Mouse (Mus musculus) MEL (cell line): ENCODE measurements around the gene Psme3. TPM values are rescaled to one million over a fixed set of nuclear protein-coding genes. Genes with fewer than 3 reads are reported as not detected.
A peak's percentile ranks its signal among the peaks of the same experiment; 100 is the strongest.

Experiments used
- DNase-seq: peaks from one replicate; pipeline ENCODE4 v3.0.0; 2011; ENCODE audit warnings: low read depth, low spot score
- H3K27ac ChIP-seq: 2 replicates; pipeline ENCODE4 v1.5.1; 2012; ENCODE audit warnings: low read depth, mild to moderate bottlenecking, control low read depth, low read length, moderate library complexity; ENCODE audit not compliant: control insufficient read depth
- H3K27me3 ChIP-seq, 2 experiments: fragments of 150-350 bp in 1 of 2; sonication (generic) in 1 of 2; 2 replicates each; pipeline ENCODE4 v1.6.1; 2012; ENCODE audit warnings: low read length in 2 of 2, mild to moderate bottlenecking in 2 of 2, improper control_type of control experiment in 1 of 2, moderate library complexity in 1 of 2; ENCODE audit not compliant: insufficient read depth in 2 of 2, control insufficient read depth in 1 of 2
- H3K36me3 ChIP-seq, 2 experiments: 2 replicates each; pipeline ENCODE4 v1.6.1; 2012 to 2014; ENCODE audit warnings: low read length in 2 of 2, improper control_type of control experiment in 1 of 2, inconsistent platforms in 1 of 2, mild to moderate bottlenecking in 1 of 2; ENCODE audit not compliant: insufficient read depth in 2 of 2, control insufficient read depth in 1 of 2
- H3K4me1 ChIP-seq, 2 experiments: fragments of 150-350 bp in 1 of 2; sonication (generic) in 1 of 2; 2 replicates each; pipeline ENCODE4 v1.6.1; 2012; ENCODE audit warnings: low read length in 2 of 2, improper control_type of control experiment in 1 of 2, mild to moderate bottlenecking in 1 of 2; ENCODE audit not compliant: insufficient read depth in 2 of 2, control insufficient read depth in 1 of 2
- H3K4me3 ChIP-seq, 2 experiments: fragments of 150-350 bp in 1 of 2; sonication (generic) in 1 of 2; 2 replicates each; pipeline ENCODE4 v1.5.1; 2012; ENCODE audit warnings: low read depth in 2 of 2, low read length in 2 of 2, mild to moderate bottlenecking in 2 of 2, moderate library complexity in 2 of 2, control low read depth in 1 of 2, improper control_type of control experiment in 1 of 2; ENCODE audit not compliant: control insufficient read depth in 1 of 2, insufficient read depth in 1 of 2
- H3K79me2 ChIP-seq: 2 replicates; pipeline ENCODE4 v1.6.1; 2012; ENCODE audit warnings: mild to moderate bottlenecking, low read length, moderate library complexity; ENCODE audit not compliant: control insufficient read depth, poor library complexity, insufficient read depth
- H3K9ac ChIP-seq: 2 replicates; pipeline ENCODE4 v1.6.1; 2012; ENCODE audit warnings: low read depth, mild to moderate bottlenecking, control low read depth, low read length, moderate library complexity; ENCODE audit not compliant: control insufficient read depth, poor library complexity, severe bottlenecking
- H3K9me3 ChIP-seq: fragments of 150-350 bp; sonication (generic); replicated peaks from 2 replicates; pipeline ENCODE4 v1.6.1; 2012; ENCODE audit warnings: mild to moderate bottlenecking, low read length, improper control_type of control experiment, moderate library complexity; ENCODE audit not compliant: insufficient read depth
- BHLHE40 ChIP-seq: IDR thresholded peaks from 2 replicates; pipeline ENCODE4 v1.6.1; 2012; ENCODE audit warnings: low read depth, mild to moderate bottlenecking, inconsistent platforms, low read length, improper control_type of control experiment, borderline replicate concordance
- CHD2 ChIP-seq: IDR thresholded peaks from 2 replicates; pipeline ENCODE4 v1.6.1; 2011; ENCODE audit warnings: low read length, improper control_type of control experiment
- EP300 ChIP-seq, 2 experiments: IDR thresholded peaks; 2 replicates each; pipeline ENCODE4 v1.6.1; 2011; ENCODE audit warnings: improper control_type of control experiment in 2 of 2, low read length in 2 of 2, low read depth in 1 of 2, mild to moderate bottlenecking in 1 of 2
- ETS1 ChIP-seq: IDR thresholded peaks from 2 replicates; pipeline ENCODE4 v1.6.1; 2012; ENCODE audit warnings: low read depth, mild to moderate bottlenecking, inconsistent platforms, low read length, improper control_type of control experiment, moderate library complexity
- GABPA ChIP-seq: IDR thresholded peaks from 2 replicates; pipeline ENCODE4 v1.6.1; 2012; ENCODE audit warnings: low read depth, mild to moderate bottlenecking, inconsistent platforms, low read length, improper control_type of control experiment, moderate library complexity
- GATA1 ChIP-seq: IDR thresholded peaks from 2 replicates; pipeline ENCODE4 v1.6.1; 2011; ENCODE audit warnings: low read depth, low read length, improper control_type of control experiment
- JUND ChIP-seq: IDR thresholded peaks from 2 replicates; pipeline ENCODE4 v1.6.1; 2011; ENCODE audit warnings: low read depth, mild to moderate bottlenecking, improper control_type of control experiment, low read length
- MAFK ChIP-seq: IDR thresholded peaks from 2 replicates; pipeline ENCODE4 v1.6.1; 2011; ENCODE audit warnings: low read depth, mild to moderate bottlenecking, low read length, improper control_type of control experiment, borderline replicate concordance
- MAX ChIP-seq: IDR thresholded peaks from 2 replicates; pipeline ENCODE4 v1.6.1; 2011; ENCODE audit warnings: low read length, improper control_type of control experiment
- MAZ ChIP-seq: IDR thresholded peaks from 2 replicates; pipeline ENCODE4 v1.6.1; 2012; ENCODE audit warnings: low read depth, mild to moderate bottlenecking, inconsistent platforms, low read length, improper control_type of control experiment
- MEF2A ChIP-seq: IDR thresholded peaks from 2 replicates; pipeline ENCODE4 v1.6.1; 2014; ENCODE audit warnings: low read depth, mild to moderate bottlenecking, inconsistent platforms, low read length, improper control_type of control experiment; ENCODE audit not compliant: poor library complexity, insufficient replicate concordance, severe bottlenecking; ENCODE audit errors: extremely low read depth
- MXI1 ChIP-seq: IDR thresholded peaks from 2 replicates; pipeline ENCODE4 v1.6.1; 2011; ENCODE audit warnings: mild to moderate bottlenecking, low read depth, low read length, improper control_type of control experiment
- MYB ChIP-seq: IDR thresholded peaks from 2 replicates; pipeline ENCODE4 v1.6.1; 2011; ENCODE audit warnings: mild to moderate bottlenecking, low read depth, low read length, improper control_type of control experiment
- MYC ChIP-seq: IDR thresholded peaks from 2 replicates; pipeline ENCODE4 v1.6.1; 2011; ENCODE audit warnings: low read depth, mild to moderate bottlenecking, low read length, improper control_type of control experiment, moderate library complexity
- NELFE ChIP-seq: IDR thresholded peaks from 2 replicates; pipeline ENCODE4 v1.6.1; 2011; ENCODE audit warnings: low read depth, low read length, improper control_type of control experiment
- NRF1 ChIP-seq: IDR thresholded peaks from 2 replicates; pipeline ENCODE4 v1.6.1; 2014; ENCODE audit warnings: low read depth, mild to moderate bottlenecking, inconsistent platforms, low read length, improper control_type of control experiment, moderate library complexity; ENCODE audit not compliant: poor library complexity, insufficient read depth, severe bottlenecking
- POLR2A ChIP-seq, 2 experiments: IDR thresholded peaks; 2 replicates each; pipeline ENCODE4 v1.6.1; 2011 to 2012; ENCODE audit warnings: low read length in 2 of 2, mild to moderate bottlenecking in 2 of 2, control low read depth in 1 of 2, improper control_type of control experiment in 1 of 2, low read depth in 1 of 2, moderate library complexity in 1 of 2; ENCODE audit not compliant: control insufficient read depth in 1 of 2, insufficient read depth in 1 of 2, poor library complexity in 1 of 2
- POLR2AphosphoS2 ChIP-seq: IDR thresholded peaks from 2 replicates; pipeline ENCODE4 v1.6.1; 2011; ENCODE audit warnings: low read length, improper control_type of control experiment
- POLR2AphosphoS5 ChIP-seq: IDR thresholded peaks from 2 replicates; pipeline ENCODE4 v1.6.1; 2012; ENCODE audit warnings: low read depth, borderline replicate concordance, mild to moderate bottlenecking, inconsistent platforms, low read length, moderate library complexity, mixed read lengths
- RAD21 ChIP-seq: IDR thresholded peaks from 2 replicates; pipeline ENCODE4 v1.6.1; 2011; ENCODE audit warnings: mild to moderate bottlenecking, low read depth, low read length, improper control_type of control experiment
- RCOR1 ChIP-seq: IDR thresholded peaks from 2 replicates; pipeline ENCODE4 v1.6.1; 2012; ENCODE audit warnings: low read depth, mild to moderate bottlenecking, inconsistent platforms, low read length, improper control_type of control experiment
- SIN3A ChIP-seq: IDR thresholded peaks from 2 replicates; pipeline ENCODE4 v1.6.1; 2012; ENCODE audit warnings: low read length, improper control_type of control experiment, inconsistent platforms
- SMC3 ChIP-seq: IDR thresholded peaks from 2 replicates; pipeline ENCODE4 v1.6.1; 2011; ENCODE audit warnings: low read depth, low read length, improper control_type of control experiment
- TAL1 ChIP-seq: IDR thresholded peaks from 2 replicates; pipeline ENCODE4 v1.6.1; 2012; ENCODE audit warnings: mild to moderate bottlenecking, inconsistent platforms, low read length, moderate library complexity, mixed read lengths
- TBP ChIP-seq: IDR thresholded peaks from 2 replicates; pipeline ENCODE4 v1.8.0; 2011; ENCODE audit warnings: low read depth, low read length, improper control_type of control experiment
- TCF12 ChIP-seq: IDR thresholded peaks from 2 replicates; pipeline ENCODE4 v1.6.1; 2014; ENCODE audit warnings: low read depth, mild to moderate bottlenecking, inconsistent platforms, low read length, improper control_type of control experiment, moderate library complexity
- UBTF ChIP-seq: IDR thresholded peaks from 2 replicates; pipeline ENCODE4 v1.6.1; 2012; ENCODE audit warnings: low read depth, mild to moderate bottlenecking, inconsistent platforms, low read length, improper control_type of control experiment, moderate library complexity, borderline replicate concordance; ENCODE audit not compliant: insufficient read depth
- USF1 ChIP-seq: IDR thresholded peaks from 2 replicates; pipeline ENCODE4 v1.6.1; 2014; ENCODE audit warnings: low read depth, mild to moderate bottlenecking, inconsistent platforms, low read length, improper control_type of control experiment, moderate library complexity
- USF2 ChIP-seq, 2 experiments: IDR thresholded peaks; 2 replicates each; pipeline ENCODE4 v1.6.1; 2011 to 2012; ENCODE audit warnings: improper control_type of control experiment in 2 of 2, low read length in 2 of 2, borderline replicate concordance in 1 of 2, inconsistent platforms in 1 of 2, low read depth in 1 of 2, mild to moderate bottlenecking in 1 of 2; ENCODE audit not compliant: insufficient read depth in 1 of 2
- ZC3H11A ChIP-seq: IDR thresholded peaks from 2 replicates; pipeline ENCODE4 v1.6.1; 2012; ENCODE audit warnings: low read depth, mild to moderate bottlenecking, inconsistent platforms, low read length, improper control_type of control experiment
- ZKSCAN1 ChIP-seq: IDR thresholded peaks from 2 replicates; pipeline ENCODE4 v1.6.1; 2012; ENCODE audit warnings: low read depth, mild to moderate bottlenecking, inconsistent platforms, low read length, improper control_type of control experiment, moderate library complexity
- ZMIZ1 ChIP-seq: IDR thresholded peaks from 2 replicates; pipeline ENCODE4 v1.6.1; 2012; ENCODE audit warnings: low read depth, mild to moderate bottlenecking, inconsistent platforms, low read length, improper control_type of control experiment, moderate library complexity
- ZNF384 ChIP-seq: IDR thresholded peaks from 2 replicates; pipeline ENCODE4 v1.6.1; 2012; ENCODE audit warnings: low read depth, mild to moderate bottlenecking, inconsistent platforms, low read length, improper control_type of control experiment
- polyA plus RNA-seq, 2 experiments: library from polyadenylated mRNA; stranded (reverse) in 1 of 2; unstranded in 1 of 2; fragments of >175 nt in 1 of 2; fragments of >200 nt in 1 of 2; gene quantifications; 2 replicates each; pipeline versions ENCODE4 v1.2.1 to v1.2.4; 2012; ENCODE audit warnings: low replicate concordance in 2 of 2, low read depth in 1 of 2; ENCODE audit not compliant: insufficient read length in 2 of 2, insufficient read depth in 1 of 2, missing spikeins in 1 of 2
- total RNA-seq: library from RNA; depleted of rRNA; stranded (reverse); fragments of 300-350 nt; gene quantifications from 2 replicates; pipeline ENCODE4 v1.2.3, GENCODE M21; 2012

Psme3 gene
- total and polyA plus RNA-seq, 3 experiments, result 139 to 446 (median 369) TPM

DNA sequence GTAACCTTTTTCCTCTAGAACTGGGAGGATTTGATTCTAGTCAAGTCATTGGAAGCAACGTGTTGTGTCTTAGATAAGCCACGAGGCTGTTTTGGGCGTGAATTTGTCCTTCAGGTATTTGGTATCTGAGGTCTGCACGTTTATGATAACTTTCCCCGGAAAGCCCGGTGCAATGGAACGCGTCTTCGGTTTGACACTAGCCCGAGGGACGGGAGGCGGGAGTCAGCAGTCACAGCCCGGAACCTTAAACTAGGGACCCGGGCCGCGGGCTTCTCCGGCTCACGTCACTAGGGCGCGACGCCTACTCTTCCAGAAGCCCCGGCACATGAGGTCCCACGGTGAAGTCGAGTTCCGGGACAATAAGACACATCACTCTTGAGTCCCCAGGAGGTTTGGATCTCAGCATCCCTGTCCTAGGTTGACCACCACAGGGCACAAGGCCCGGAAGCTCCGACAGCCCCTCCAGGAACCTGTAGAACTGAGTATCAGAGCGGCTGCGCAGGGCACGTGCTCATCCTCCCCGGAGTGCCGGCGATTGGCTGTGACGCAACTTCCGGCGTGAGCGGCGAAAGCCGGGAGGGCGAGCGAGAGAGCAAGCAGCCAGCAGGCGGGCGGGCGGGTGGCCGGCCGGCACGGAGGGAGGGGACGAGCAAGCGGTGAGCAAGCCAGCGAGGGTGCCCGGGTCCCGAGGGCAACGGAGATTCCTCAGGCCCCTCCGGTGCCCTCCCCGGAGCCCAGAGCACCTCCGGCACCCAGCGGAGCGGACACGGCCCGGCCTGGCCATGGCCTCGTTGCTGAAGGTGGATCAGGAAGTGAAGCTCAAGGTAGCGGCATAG is at the start of gene Psme3 (continued):
- TF ChIP-seq BHLHE40, result peak; percentile 96
- TF ChIP-seq ZC3H11A, result no peak
- peak; percentile 96 for TF ChIP-seq TAL1
- no peak for TF ChIP-seq CHD2
- TF ChIP-seq ETS1, result peak; percentile 86
- peak; percentile 78 for TF ChIP-seq MAZ

GRCm38 (mm10) chr11:101269577-101270116 is 46.4 kb upstream of the Psme3 start:
- Histone ChIP-seq H3K27ac (no peak overlapping the region), H3K79me2 (no peaks in the 10 kb centered on the region), H3K9me3 (no peaks in the 10 kb centered on the region), H3K4me3 (no peak overlapping the region), H3K9ac (no peak overlapping the region), H3K27me3 (no peaks in the 10 kb centered on the region), H3K36me3 (no peaks in the 10 kb centered on the region; a peak in 1 of 4 replicates), H3K4me1 (peaks cover 0 to 9% of the 10 kb centered on the region in 2 experiments; a peak in 1 of 4 replicates)
- peak; percentile 47 for DNase-seq
- no peak for TF ChIP-seq NRF1
- peak; percentile 88 for TF ChIP-seq GATA1
- TF ChIP-seq MEF2A, result no peak
- no peak for TF ChIP-seq ETS1
- TF ChIP-seq POLR2AphosphoS2, result no peak
- TF ChIP-seq NELFE, result no peak
- no peak for TF ChIP-seq TCF12
- TF ChIP-seq JUND, result no peak
- no peak for TF ChIP-seq SMC3
- no peak for TF ChIP-seq USF1
- no peak for TF ChIP-seq MXI1
- TF ChIP-seq UBTF, result no peak
- TF ChIP-seq ZKSCAN1, result no peak
- TF ChIP-seq ZMIZ1, result no peak
- no peak for TF ChIP-seq POLR2AphosphoS5
- peak; percentile 42 for TF ChIP-seq SIN3A
- no peak for TF ChIP-seq MYC
- TF ChIP-seq TBP, result no peak
- no peak for TF ChIP-seq CHD2
- no peak for TF ChIP-seq BHLHE40
- no peak for TF ChIP-seq USF2 (IDR thresholded peaks at IDR 0.05; ENCODE audit: borderline replicate concordance in 1 of 2, insufficient read depth in 1 of 2, low read depth in 1 of 2, low read length in 2 of 2)
- no peak for TF ChIP-seq MAX
- no peak for TF ChIP-seq GABPA
- TF ChIP-seq TAL1, result no peak
- no peak for TF ChIP-seq ZNF384
- TF ChIP-seq POLR2A (IDR thresholded peaks at IDR 0.05; ENCODE audit: control insufficient read depth in 1 of 2, insufficient read depth in 1 of 2, low read depth in 1 of 2, low read length in 2 of 2, poor library complexity in 1 of 2), result no peak
- TF ChIP-seq RCOR1, result 0 out of 2 replicates have a peak, but pooled peaks have one; percentile 8
- TF ChIP-seq RAD21, result no peak
- TF ChIP-seq EP300 (IDR thresholded peaks at IDR 0.05; ENCODE audit: low read depth in 1 of 2, low read length in 2 of 2), result peak; percentile 4 to 10; a peak in 1 of 4 replicates
- TF ChIP-seq MAFK, result no peak
- TF ChIP-seq MYB, result no peak
